Mouse (Mus musculus): ENCODE measurements around the gene Nipsnap2. TPM values are rescaled to one million over a fixed set of nuclear protein-coding genes. Genes with fewer than 3 reads are reported as not detected.

Gene Nipsnap2
- polyA plus RNA-seq, 1 experiment from 2014 or later = 77.7 TPM

DNA sequence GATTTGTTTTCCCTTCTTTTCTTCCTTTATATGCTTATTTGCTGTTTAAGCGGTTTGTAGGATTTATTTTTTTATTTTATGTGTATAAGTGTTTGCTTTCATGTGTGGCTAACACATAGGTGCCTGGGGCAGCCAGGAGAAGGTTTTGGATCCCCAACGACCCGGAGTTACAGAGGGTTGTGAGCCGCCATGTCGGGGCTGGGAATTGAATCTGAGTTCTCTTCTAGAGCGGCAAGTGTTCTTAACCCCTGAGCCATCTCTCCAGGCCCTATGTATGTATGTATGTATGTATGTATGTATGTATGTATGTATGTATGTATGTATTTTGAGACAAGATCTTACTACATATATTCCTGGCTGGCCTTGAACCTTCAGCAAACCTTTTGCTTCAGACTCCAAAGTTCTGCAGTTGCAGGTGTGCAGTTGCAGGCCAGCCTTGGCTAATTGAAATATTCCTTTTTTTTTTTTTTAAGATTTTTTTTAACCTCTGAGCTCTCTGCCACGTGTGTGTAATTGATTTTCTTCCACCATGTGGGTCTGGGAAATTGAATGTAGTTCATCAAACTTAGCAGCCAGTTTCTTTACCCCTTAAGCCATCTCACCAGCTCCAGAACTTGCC is 1.0 kb downstream of the Nipsnap2 start:
- H3K27ac ChIP-seq = no peak overlapping the region
- H3K36me3 ChIP-seq = no peaks in the 10 kb centered on the region
- H3K4me2 ChIP-seq (replicated peaks) = peak overlapping the region; percentile 61
- H3K4me1 ChIP-seq = peaks cover 15% of the 10 kb centered on the region
- 26% methylated on average over 7 of the region's 7 CpGs for WGBS
- no peak for ATAC-seq (ENCODE audit: low FRiP score, low read depth)
- H3K9ac ChIP-seq = peak overlapping the region; percentile 93; the same call in 1 of the 2 replicates
- H3K9me3 ChIP-seq = no peaks in the 10 kb centered on the region
- H3K4me3 ChIP-seq = peak overlapping the region; percentile 92
- H3K27me3 ChIP-seq (replicated peaks) = no peaks in the 10 kb centered on the region

DNA sequence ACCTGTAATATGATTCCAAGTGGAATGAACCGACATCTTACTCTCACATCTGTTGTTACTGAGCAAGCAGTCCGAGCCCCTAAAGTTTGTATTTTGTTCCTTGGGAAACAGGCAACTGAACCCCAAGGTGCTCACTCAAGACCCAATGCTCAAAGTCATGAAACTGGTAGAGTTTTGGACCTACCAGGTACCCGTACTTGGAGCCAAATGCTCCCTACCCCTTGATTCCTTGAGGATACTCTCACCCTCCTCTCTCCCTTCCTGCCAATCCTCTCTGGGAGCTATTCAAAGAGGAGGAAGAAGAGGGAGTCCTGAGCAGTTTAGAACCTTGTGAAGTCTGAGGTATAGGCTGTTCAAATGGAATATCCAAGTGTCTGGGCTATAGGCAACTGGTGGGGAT is 1.9 kb downstream of the Nipsnap2 start:
- Histone ChIP-seq H3K9me3 (no peaks in the 10 kb centered on the region), H3K27me3 (replicated peaks) (no peaks in the 10 kb centered on the region), H3K4me3 (no peak overlapping the region), H3K4me2 (replicated peaks) (0 out of 2 replicates have a peak overlapping the region, but pooled peaks have one; percentile 61), H3K9ac (no peak overlapping the region), H3K4me1 (peaks cover 15% of the 10 kb centered on the region), H3K27ac (no peak overlapping the region), H3K36me3 (no peaks in the 10 kb centered on the region)
- ATAC-seq (ENCODE audit: low FRiP score, low read depth) = no peak
- 90% methylated on average over 3 of the region's 3 CpGs for WGBS

DNA sequence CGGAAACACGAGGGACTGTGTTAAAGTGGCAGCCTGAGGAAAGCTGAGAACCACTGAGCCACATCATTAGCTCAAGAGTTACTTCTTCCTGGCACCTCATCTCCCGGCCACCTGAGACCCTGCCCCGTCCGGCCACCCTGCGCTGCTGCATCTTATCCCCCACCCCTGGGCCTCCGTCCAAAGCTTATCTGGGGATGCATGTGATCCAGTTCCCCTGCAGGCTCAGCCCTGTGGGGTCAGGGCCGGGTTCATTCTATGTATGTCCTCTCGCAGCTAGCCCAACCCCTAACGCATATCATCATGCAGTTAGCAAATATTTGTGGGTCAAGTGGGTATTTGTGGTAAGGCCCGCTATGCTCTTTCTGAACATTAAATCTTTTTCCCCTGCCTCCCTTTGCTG is 4.4 kb downstream of the Nipsnap2 start:
- H3K4me3 ChIP-seq = no peak overlapping the region
- H3K4me1 ChIP-seq = peaks cover 15% of the 10 kb centered on the region
- H3K27ac ChIP-seq = no peak overlapping the region
- no peak overlapping the region for H3K9ac ChIP-seq
- H3K36me3 ChIP-seq = no peaks in the 10 kb centered on the region
- no peaks in the 10 kb centered on the region for H3K27me3 ChIP-seq (replicated peaks)
- no peak overlapping the region for H3K4me2 ChIP-seq (replicated peaks)
- ATAC-seq (ENCODE audit: low FRiP score, low read depth) = no peak
- WGBS = 76% methylated on average over 11 of the region's 11 CpGs
- H3K9me3 ChIP-seq = no peaks in the 10 kb centered on the region

DNA sequence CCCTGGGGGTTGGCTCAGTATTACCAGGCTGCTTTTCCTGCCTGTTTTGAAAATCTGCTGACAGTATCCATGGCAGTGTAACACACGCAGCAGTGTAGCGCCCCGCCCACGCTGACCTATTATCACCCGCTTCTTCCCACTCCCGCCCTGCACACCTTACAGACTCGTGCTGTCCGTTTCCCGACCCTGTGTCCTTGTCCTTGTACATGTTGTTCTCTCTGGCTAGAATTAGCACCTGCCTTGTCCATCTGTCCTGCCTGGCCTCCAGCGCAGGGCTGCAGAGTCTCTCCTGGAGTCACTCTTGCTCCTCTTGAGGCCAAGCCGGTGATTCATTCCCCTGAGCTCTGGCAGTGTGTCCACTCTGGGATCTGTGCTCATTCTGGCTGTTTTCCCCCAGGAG is 5.5 kb downstream of the Nipsnap2 start:
- ATAC-seq (ENCODE audit: low FRiP score, low read depth) = no peak
- no peaks in the 10 kb centered on the region for H3K36me3 ChIP-seq
- H3K4me3 ChIP-seq = no peak overlapping the region
- 84% methylated on average over 11 of the region's 11 CpGs for WGBS
- H3K27me3 ChIP-seq (replicated peaks) = no peaks in the 10 kb centered on the region
- H3K9ac ChIP-seq = no peak overlapping the region
- peaks cover 15% of the 10 kb centered on the region for H3K4me1 ChIP-seq
- H3K9me3 ChIP-seq = no peaks in the 10 kb centered on the region
- H3K27ac ChIP-seq = no peak overlapping the region
- H3K4me2 ChIP-seq (replicated peaks) = no peak overlapping the region

DNA sequence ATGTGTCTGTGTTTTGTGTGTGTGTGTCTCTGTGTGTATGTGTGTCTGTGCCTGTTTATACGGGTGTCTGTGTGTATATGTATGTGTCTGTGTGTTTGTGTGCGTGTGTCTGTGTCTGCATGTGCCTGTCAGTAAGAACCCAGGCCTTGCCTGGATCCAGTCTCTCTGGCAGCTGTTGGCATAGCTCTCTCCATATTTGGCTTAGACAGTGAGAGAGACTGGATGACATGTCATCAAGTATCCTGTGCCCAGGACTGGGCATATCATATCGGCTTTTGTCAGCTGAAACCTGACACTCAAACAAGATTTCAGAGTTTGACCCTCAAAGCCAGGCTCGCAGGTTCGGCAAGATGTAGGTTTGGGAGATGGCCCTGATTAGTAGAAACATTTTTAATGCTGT is 6.2 kb downstream of the Nipsnap2 start:
- no peak for ATAC-seq (ENCODE audit: low FRiP score, low read depth)
- H3K27me3 ChIP-seq (replicated peaks) = no peaks in the 10 kb centered on the region
- H3K9me3 ChIP-seq = no peaks in the 10 kb centered on the region
- 83% methylated on average over 5 of the region's 5 CpGs for WGBS
- H3K4me1 ChIP-seq = peaks cover 15% of the 10 kb centered on the region
- H3K27ac ChIP-seq = no peak overlapping the region
- no peak overlapping the region for H3K9ac ChIP-seq
- no peaks in the 10 kb centered on the region for H3K36me3 ChIP-seq
- no peak overlapping the region for H3K4me3 ChIP-seq
- H3K4me2 ChIP-seq (replicated peaks) = no peak overlapping the region

DNA sequence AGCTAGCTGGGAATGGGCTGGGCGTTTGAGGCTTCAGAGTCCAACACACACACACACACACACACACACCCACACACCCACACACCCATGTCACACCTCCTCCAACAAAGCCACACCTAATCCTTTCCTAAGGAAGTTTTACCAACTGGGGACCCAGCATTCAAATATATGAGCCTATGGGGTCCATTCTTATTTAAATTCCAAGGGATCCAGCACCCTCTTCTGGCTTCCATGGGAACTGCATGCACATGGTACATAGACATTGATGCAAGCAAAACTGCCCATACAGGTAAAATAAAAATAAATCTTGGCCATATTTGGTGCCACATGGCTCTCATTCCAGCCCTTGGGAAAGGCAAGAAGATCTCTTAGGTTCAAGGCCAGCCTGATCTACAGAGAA is 16.1 kb downstream of the Nipsnap2 start:
- Histone ChIP-seq H3K4me1 (no peaks in the 10 kb centered on the region), H3K27me3 (replicated peaks) (no peaks in the 10 kb centered on the region), H3K4me2 (replicated peaks) (no peak overlapping the region), H3K36me3 (peaks cover 16% of the 10 kb centered on the region), H3K9ac (no peak overlapping the region), H3K9me3 (no peaks in the 10 kb centered on the region), H3K4me3 (no peak overlapping the region), H3K27ac (no peak overlapping the region)
- ATAC-seq (ENCODE audit: low FRiP score, low read depth) = no peak
- WGBS = 94% methylated on average over 1 of the region's 1 CpGs

DNA sequence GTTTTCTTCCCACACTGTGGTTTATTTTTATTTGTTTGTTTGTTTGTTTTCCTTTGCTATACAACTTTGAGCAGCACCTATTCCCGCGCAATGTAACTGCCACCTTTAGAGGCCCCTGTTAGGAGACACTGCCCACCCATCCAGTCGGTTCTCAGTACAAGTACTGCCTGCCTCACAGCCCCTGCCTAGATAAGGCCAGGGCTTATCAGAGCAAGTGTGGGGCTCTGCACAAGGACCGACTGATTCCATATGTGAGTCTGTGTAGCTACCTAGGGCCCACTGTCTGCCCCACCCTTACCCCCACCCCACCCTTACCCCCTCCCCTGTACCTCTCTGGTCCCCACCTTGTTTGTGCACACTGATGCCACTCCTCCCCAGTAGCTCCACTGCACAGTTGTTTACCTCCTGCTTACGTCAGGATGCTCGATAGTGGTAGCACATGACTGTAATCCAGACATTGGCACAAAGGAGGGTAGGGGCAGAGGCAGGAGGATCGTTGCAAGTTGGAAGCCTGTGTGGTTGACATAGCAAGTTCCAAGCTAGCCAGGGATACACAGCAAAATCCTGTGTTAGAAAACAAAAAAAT is 18.1 kb downstream of the Nipsnap2 start:
- H3K36me3 ChIP-seq = peaks cover 32% of the 10 kb centered on the region
- no peak overlapping the region for H3K4me3 ChIP-seq
- H3K27me3 ChIP-seq (replicated peaks) = no peaks in the 10 kb centered on the region
- H3K4me1 ChIP-seq = no peaks in the 10 kb centered on the region
- no peak for ATAC-seq (ENCODE audit: low FRiP score, low read depth)
- no peak overlapping the region for H3K9ac ChIP-seq
- H3K4me2 ChIP-seq (replicated peaks) = no peak overlapping the region
- 92% methylated on average over 7 of the region's 7 CpGs for WGBS
- no peak overlapping the region for H3K27ac ChIP-seq
- no peaks in the 10 kb centered on the region for H3K9me3 ChIP-seq

DNA sequence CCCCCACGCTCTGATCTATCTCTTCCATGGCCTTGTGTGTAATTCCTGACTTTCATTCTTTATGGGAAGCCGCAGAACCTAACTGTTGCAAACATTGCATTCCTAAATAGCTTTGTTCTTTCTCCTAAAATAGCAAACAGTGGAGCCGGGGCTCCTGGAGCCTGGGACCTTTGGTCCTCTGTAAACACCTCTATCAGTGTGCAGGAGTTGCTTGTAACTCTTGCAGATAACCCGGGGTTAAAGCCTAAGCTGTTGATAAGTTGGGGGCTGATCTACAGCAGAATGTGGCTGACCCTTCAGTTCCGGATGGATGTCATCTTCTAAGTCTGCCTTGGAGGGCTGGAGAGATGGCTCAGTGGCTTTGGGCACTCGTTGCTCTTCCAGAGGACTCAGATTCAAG is 19.2 kb downstream of the Nipsnap2 start:
- Histone ChIP-seq H3K4me1 (no peaks in the 10 kb centered on the region), H3K9me3 (no peaks in the 10 kb centered on the region), H3K36me3 (peaks cover 39% of the 10 kb centered on the region), H3K4me2 (replicated peaks) (no peak overlapping the region), H3K9ac (no peak overlapping the region), H3K27me3 (replicated peaks) (no peaks in the 10 kb centered on the region), H3K4me3 (no peak overlapping the region), H3K27ac (no peak overlapping the region)
- no peak for ATAC-seq (ENCODE audit: low FRiP score, low read depth)
- WGBS = 89% methylated on average over 6 of the region's 6 CpGs

DNA sequence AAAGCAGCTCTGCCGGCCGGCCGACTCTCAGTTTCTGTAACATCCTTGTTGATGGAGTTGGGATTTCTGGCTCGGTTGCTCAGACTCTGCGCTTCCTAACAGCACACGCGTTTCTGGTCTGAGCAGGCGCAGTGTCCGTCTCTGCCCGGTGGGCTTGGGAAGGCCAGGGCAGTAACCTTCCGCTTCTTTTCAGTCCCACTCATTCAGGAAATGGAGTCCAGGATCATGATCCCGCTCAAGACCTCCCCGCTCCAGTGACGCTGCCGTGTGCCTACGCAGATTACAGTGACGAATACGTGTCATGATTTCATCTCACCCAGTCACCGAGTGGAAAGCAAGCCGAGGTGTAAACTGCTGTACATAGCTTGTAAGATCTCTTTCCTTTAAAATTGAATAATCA is 32.0 kb downstream of the Nipsnap2 start:
- no peak for ATAC-seq (ENCODE audit: low FRiP score, low read depth)
- Histone ChIP-seq H3K4me1 (peaks cover 8% of the 10 kb centered on the region; the same call in 1 of the 2 replicates), H3K27ac (no peak overlapping the region), H3K27me3 (replicated peaks) (no peaks in the 10 kb centered on the region), H3K36me3 (peaks cover 25% of the 10 kb centered on the region), H3K9me3 (no peaks in the 10 kb centered on the region), H3K9ac (no peak overlapping the region), H3K4me3 (no peak overlapping the region), H3K4me2 (replicated peaks) (no peak overlapping the region)
- 93% methylated on average over 20 of the region's 20 CpGs for WGBS

DNA sequence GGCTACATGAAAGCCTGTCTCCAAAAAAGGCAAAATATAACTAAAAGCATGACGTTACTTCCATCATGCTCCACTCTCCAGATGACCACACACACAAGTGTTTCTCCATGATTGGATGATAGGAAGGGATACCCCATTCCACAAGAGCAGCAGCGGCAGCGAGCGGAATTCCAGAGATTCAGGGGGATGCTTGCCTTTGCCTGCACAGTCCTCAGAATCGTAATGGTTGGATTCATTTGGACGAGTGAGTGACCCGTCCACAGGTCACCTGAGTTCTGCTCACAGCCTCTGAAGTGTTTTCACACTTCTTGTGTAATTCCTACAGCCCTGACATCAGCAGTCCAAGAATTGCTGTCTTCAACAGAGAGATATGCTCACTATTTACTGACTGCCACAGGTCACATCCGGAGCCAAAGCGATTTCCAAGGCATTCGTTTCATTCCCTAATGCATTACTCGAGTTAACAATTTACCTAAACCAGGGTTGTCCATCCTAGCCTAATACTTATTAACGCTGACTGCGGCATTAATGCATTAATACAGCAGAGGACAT is 35.1 kb downstream of the Nipsnap2 start:
- Histone ChIP-seq H3K4me3 (no peak overlapping the region), H3K9me3 (no peaks in the 10 kb centered on the region), H3K4me2 (replicated peaks) (no peak overlapping the region), H3K9ac (no peak overlapping the region), H3K36me3 (peaks cover 19% of the 10 kb centered on the region), H3K4me1 (peaks cover 13% of the 10 kb centered on the region; the same call in 1 of the 2 replicates), H3K27ac (no peak overlapping the region), H3K27me3 (replicated peaks) (no peaks in the 10 kb centered on the region)
- 92% methylated on average over 13 of the region's 13 CpGs for WGBS
- ATAC-seq (ENCODE audit: low FRiP score, low read depth) = no peak

DNA sequence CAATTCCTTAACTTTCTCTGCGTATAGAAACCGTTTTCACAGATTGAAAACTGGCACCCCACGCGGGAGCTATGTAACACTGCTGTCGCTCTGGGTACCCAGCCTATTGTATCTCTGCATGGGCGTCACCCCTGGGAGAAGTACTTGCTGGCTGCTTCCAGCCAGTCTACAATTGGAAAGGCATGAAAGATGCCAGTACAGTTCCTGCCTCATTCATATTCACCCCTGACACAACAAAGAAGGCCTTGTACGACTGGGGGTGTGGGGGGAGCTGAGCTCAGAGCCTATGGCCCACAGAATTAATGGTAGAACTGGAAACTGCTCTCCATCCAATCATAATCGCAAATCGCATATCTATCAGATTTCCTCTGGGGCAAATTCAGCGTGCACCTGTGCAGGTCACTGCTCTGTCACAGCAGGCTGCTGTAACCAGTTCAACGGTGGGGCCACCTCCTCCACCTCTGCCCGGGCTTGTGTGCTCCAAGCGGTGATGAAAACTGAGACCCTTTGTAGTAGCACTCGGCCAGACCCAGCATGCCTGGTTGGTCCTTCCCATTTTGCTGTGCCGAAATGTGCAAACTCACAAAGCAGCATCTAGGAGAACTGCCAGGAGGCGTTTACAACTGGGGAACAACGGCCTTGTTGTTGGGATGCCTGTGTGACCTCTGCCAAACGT is 37.1 kb downstream of the Nipsnap2 start:
- H3K4me1 ChIP-seq = peaks cover 13% of the 10 kb centered on the region; the same call in 1 of the 2 replicates
- no peaks in the 10 kb centered on the region for H3K9me3 ChIP-seq
- no peaks in the 10 kb centered on the region for H3K27me3 ChIP-seq (replicated peaks)
- H3K36me3 ChIP-seq = peaks cover 14% of the 10 kb centered on the region
- H3K4me2 ChIP-seq (replicated peaks) = no peak overlapping the region
- no peak overlapping the region for H3K4me3 ChIP-seq
- WGBS = 53% methylated on average over 18 of the region's 18 CpGs
- ATAC-seq (ENCODE audit: low FRiP score, low read depth) = peak; percentile 85
- no peak overlapping the region for H3K9ac ChIP-seq
- H3K27ac ChIP-seq = peak overlapping the region; percentile 16; the same call in 1 of the 2 replicates
